Mouse (Mus musculus) cortical plate, adult 2 months (tissue): ENCODE results near the gene Hltf. TPM values are rescaled to one million over a fixed set of nuclear protein-coding genes. Genes with fewer than 3 reads are reported as not detected.
"Not testable (repeated sequence)": the region's sequence is repeated elsewhere in the genome, so short reads cannot be mapped to it uniquely, and the experiment has no call there.

Experiments
- H3K27ac ChIP-seq: fragments of 200-500 bp; 2 replicates; pipeline ENCODE4 v1.5.1; 2012; ENCODE audit warnings: low read length, control low read depth, inconsistent platforms; ENCODE audit not compliant: insufficient read depth
- H3K4me1 ChIP-seq: fragments of 200-500 bp; 2 replicates; pipeline ENCODE4 v1.6.1; 2011; ENCODE audit warnings: low read length; ENCODE audit not compliant: control insufficient read depth, insufficient read depth
- H3K4me3 ChIP-seq: fragments of 200-500 bp; 2 replicates; pipeline ENCODE4 v1.5.1; 2011; ENCODE audit warnings: mild to moderate bottlenecking, low read length, control low read depth; ENCODE audit not compliant: insufficient read depth
- CTCF ChIP-seq: fragments of 200-500 bp; IDR thresholded peaks from 2 replicates; pipeline ENCODE4 v1.5.1; 2011; ENCODE audit warnings: mild to moderate bottlenecking, control low read depth, low read length; ENCODE audit not compliant: insufficient read depth; ENCODE audit errors: extremely low read depth
- POLR2A ChIP-seq: fragments of 200-500 bp; IDR thresholded peaks from 2 replicates; pipeline ENCODE4 v1.6.1; 2011; ENCODE audit warnings: mild to moderate bottlenecking, low read length, control low read depth; ENCODE audit not compliant: insufficient read depth; ENCODE audit errors: extremely low read depth
- polyA plus RNA-seq: library from polyadenylated mRNA; depleted of rRNA; stranded (reverse); fragments of >200 nt; gene quantifications from 2 replicates; pipeline ENCODE4 v1.2.3, GENCODE M21; 2012

Hltf gene
- polyA plus RNA-seq, 1 experiment, result 14.7 TPM

- Histone ChIP-seq H3K4me3 (no peak overlapping the region), H3K27ac (no peak overlapping the region), H3K4me1 (no peaks in the 10 kb centered on the region)
- TF ChIP-seq POLR2A (no peak), CTCF (no peak)
Measured at GRCm38 (mm10) chr3:20104318-20104717, 46.7 kb downstream of the Hltf start.

- TF ChIP-seq CTCF, result no peak
- TF ChIP-seq POLR2A, result no peak
Measured at GRCm38 (mm10) chr3:20104776-20105175, 47.2 kb downstream of the Hltf start.

GRCm38 (mm10) chr3:20108881-20109280, 51.3 kb downstream of the Hltf start:
- Histone ChIP-seq H3K27ac (no peak overlapping the region), H3K4me1 (no peaks in the 10 kb centered on the region), H3K4me3 (no peak overlapping the region)
- TF ChIP-seq POLR2A, result no peak
- TF ChIP-seq CTCF, result no peak

More at GRCm38 (mm10) chr3:20104776-20105175, 47.2 kb downstream of the Hltf start:
- Histone ChIP-seq H3K27ac (no peak overlapping the region), H3K4me1 (no peaks in the 10 kb centered on the region), H3K4me3 (no peak overlapping the region)

GRCm38 (mm10) chr3:20111913-20112312, 54.3 kb downstream of the Hltf start:
- H3K4me1 ChIP-seq, result no peaks in the 10 kb centered on the region
- no peak for TF ChIP-seq CTCF
- TF ChIP-seq POLR2A, result no peak
- H3K4me3 ChIP-seq, result no peak overlapping the region
- no peak overlapping the region for H3K27ac ChIP-seq

- no peak for TF ChIP-seq POLR2A
- TF ChIP-seq CTCF, result no peak
- no peak overlapping the region for H3K27ac ChIP-seq
- H3K4me1 ChIP-seq, result no peaks in the 10 kb centered on the region
- H3K4me3 ChIP-seq, result no peak overlapping the region
Measured at GRCm38 (mm10) chr3:20119044-20119591, 61.5 kb downstream of the Hltf start.

GRCm38 (mm10) chr3:20119686-20120244, 62.2 kb downstream of the Hltf start:
- TF ChIP-seq POLR2A (no peak), CTCF (no peak)
- H3K4me1 ChIP-seq, result no peaks in the 10 kb centered on the region

GRCm38 (mm10) chr3:20121582-20121981, 64.0 kb downstream of the Hltf start:
- not testable (repeated sequence) for H3K4me3 ChIP-seq, H3K27ac ChIP-seq, H3K4me1 ChIP-seq

More at GRCm38 (mm10) chr3:20119686-20120244, 62.2 kb downstream of the Hltf start:
- Histone ChIP-seq H3K4me3 (no peak overlapping the region), H3K27ac (no peak overlapping the region)

- no peak for TF ChIP-seq POLR2A
- no peak for TF ChIP-seq CTCF
- H3K4me1 ChIP-seq, result no peaks in the 10 kb centered on the region
- no peak overlapping the region for H3K27ac ChIP-seq
- no peak overlapping the region for H3K4me3 ChIP-seq
Measured at GRCm38 (mm10) chr3:20125604-20126003, 68.0 kb downstream of the Hltf start.

- no peak overlapping the region for H3K4me3 ChIP-seq
- TF ChIP-seq CTCF (peak; percentile 3; the same call in 1 of the 2 replicates), POLR2A (no peak)
Measured at GRCm38 (mm10) chr3:20127047-20127595, 69.5 kb downstream of the Hltf start.

GRCm38 (mm10) chr3:20129491-20129890, 71.9 kb downstream of the Hltf start:
- TF ChIP-seq CTCF (no peak), POLR2A (no peak)
- peaks cover 3% of the 10 kb centered on the region; the same call in 1 of the 2 replicates for H3K4me1 ChIP-seq
- no peak overlapping the region for H3K4me3 ChIP-seq
- H3K27ac ChIP-seq, result no peak overlapping the region

More at GRCm38 (mm10) chr3:20127047-20127595, 69.5 kb downstream of the Hltf start:
- H3K4me1 ChIP-seq, result no peaks in the 10 kb centered on the region
- no peak overlapping the region for H3K27ac ChIP-seq
